Mouse (Mus musculus) neutrophil, adult 5-6 weeks (primary cell): ENCODE data around the gene Cmklr1. TPM values are rescaled to one million over a fixed set of nuclear protein-coding genes. Genes with fewer than 3 reads are reported as not detected.

ENCODE experiments used
- ATAC-seq: fragments of 151-379, 151-347 bp; 2 replicates; pipeline ENCODE4 v1.8.0; 2017; ENCODE audit warnings: mild to moderate bottlenecking, moderate TSS enrichment; ENCODE audit not compliant: insufficient number of reproducible peaks, poor library complexity, low FRiP score, severe bottlenecking; ENCODE audit errors: extremely low read depth
- total RNA-seq: library from RNA; stranded (forward); fragments of 200-1000 nt; gene quantifications from 2 replicates; pipeline ENCODE4 v1.2.3, GENCODE M21; 2017

Gene Cmklr1
- total RNA-seq, result 0.49 and 0.58 TPM in 2 replicates

GRCm38 (mm10) chr5:113650035-113650865 is at the start of gene Cmklr1:
Gene Cmklr1 (minus strand): TSS chr5:113650426.
- no peak for ATAC-seq

GRCm38 (mm10) chr5:113694415-113694814 is 44.2 kb upstream of the Cmklr1 start:
- no peak for ATAC-seq

GRCm38 (mm10) chr5:113694000-113694399 is 43.8 kb upstream of the Cmklr1 start:
- no peak for ATAC-seq

GRCm38 (mm10) chr5:113693196-113693755 is 43.0 kb upstream of the Cmklr1 start:
- ATAC-seq, result no peak

- no peak for ATAC-seq
Observed at GRCm38 (mm10) chr5:113690866-113691265, 40.6 kb upstream of the Cmklr1 start.

GRCm38 (mm10) chr5:113690069-113690548 is 39.9 kb upstream of the Cmklr1 start:
- no peak for ATAC-seq

GRCm38 (mm10) chr5:113687514-113687913 is 37.3 kb upstream of the Cmklr1 start:
- ATAC-seq, result no peak

GRCm38 (mm10) chr5:113685471-113685870 is 35.2 kb upstream of the Cmklr1 start:
- no peak for ATAC-seq

- no peak for ATAC-seq
Observed at GRCm38 (mm10) chr5:113683246-113683645, 33.0 kb upstream of the Cmklr1 start.

- ATAC-seq, result no peak
Observed at GRCm38 (mm10) chr5:113682472-113682871, 32.2 kb upstream of the Cmklr1 start.

GRCm38 (mm10) chr5:113681219-113681618 is 31.0 kb upstream of the Cmklr1 start:
- ATAC-seq, result no peak

GRCm38 (mm10) chr5:113679509-113679908 is 29.3 kb upstream of the Cmklr1 start:
- no peak for ATAC-seq

- ATAC-seq, result no peak
Observed at GRCm38 (mm10) chr5:113678743-113679452, 28.7 kb upstream of the Cmklr1 start.

GRCm38 (mm10) chr5:113677541-113677940 is 27.3 kb upstream of the Cmklr1 start:
- ATAC-seq, result no peak

GRCm38 (mm10) chr5:113674851-113675250 is 24.6 kb upstream of the Cmklr1 start:
- ATAC-seq, result no peak

GRCm38 (mm10) chr5:113672456-113672855 is 22.2 kb upstream of the Cmklr1 start:
- peak; percentile 34; the same call in 1 of the 2 replicates for ATAC-seq

GRCm38 (mm10) chr5:113670597-113670996 is 20.4 kb upstream of the Cmklr1 start:
- no peak for ATAC-seq

- no peak for ATAC-seq
Observed at GRCm38 (mm10) chr5:113670110-113670509, 19.9 kb upstream of the Cmklr1 start.

- no peak for ATAC-seq
Observed at GRCm38 (mm10) chr5:113664629-113665195, 14.5 kb upstream of the Cmklr1 start.
